Mouse (Mus musculus) midbrain, postnatal 0 days (tissue): ENCODE data around the gene Ifi35. TPM values are rescaled to one million over a fixed set of nuclear protein-coding genes. Genes with fewer than 3 reads are reported as not detected.
"Not testable (repeated sequence)": the region's sequence is repeated elsewhere in the genome, so short reads cannot be mapped to it uniquely, and the experiment has no call there.

Experiments used
- ATAC-seq: fragments of 200-750 bp; cut with Nextera tagmentation; 2 replicates; pipeline ENCODE4 v1.8.0; 2017; ENCODE audit warnings: moderate number of reproducible peaks, mild to moderate bottlenecking, moderate TSS enrichment, moderate library complexity; ENCODE audit not compliant: low FRiP score
- DNase-seq: peaks from one replicate; pipeline ENCODE4 v3.0.0-alpha.2; 2015; ENCODE audit warnings: low spot score
- H3K27ac ChIP-seq: fragments of 300-500 bp; sonication (generic); 2 replicates; pipeline ENCODE4 v1.5.1; 2014; ENCODE audit warnings: low read depth, mild to moderate bottlenecking, low read length, mixed read lengths
- H3K27me3 ChIP-seq: fragments of 300-500 bp; sonication (generic); 2 replicates; pipeline ENCODE4 v1.6.1; 2014; ENCODE audit warnings: low read length, control low read depth, mixed read lengths; ENCODE audit not compliant: insufficient read depth
- H3K36me3 ChIP-seq: fragments of 300-500 bp; sonication (generic); 2 replicates; pipeline ENCODE4 v1.6.1; 2014; ENCODE audit warnings: low read length, control low read depth, mixed read lengths; ENCODE audit not compliant: insufficient read depth
- H3K4me1 ChIP-seq: fragments of 300-500 bp; sonication (generic); 2 replicates; pipeline ENCODE4 v1.6.1; 2014; ENCODE audit warnings: mild to moderate bottlenecking, control low read depth, antibody characterized with exemption, low read length, mixed read lengths; ENCODE audit not compliant: insufficient read depth
- H3K4me2 ChIP-seq: fragments of 300-500 bp; sonication (generic); 2 replicates; pipeline ENCODE4 v1.6.1; 2014; ENCODE audit warnings: low read depth, mild to moderate bottlenecking, low read length, mixed read lengths; ENCODE audit not compliant: poor library complexity, severe bottlenecking
- H3K4me3 ChIP-seq: fragments of 300-500 bp; sonication (generic); 2 replicates; pipeline ENCODE4 v1.5.1; 2014; ENCODE audit warnings: low read depth, mild to moderate bottlenecking, low read length, moderate library complexity
- H3K9ac ChIP-seq: fragments of 300-500 bp; sonication (generic); replicated peaks from 2 replicates; pipeline ENCODE4 v1.6.1; 2014; ENCODE audit warnings: mild to moderate bottlenecking, low read length, moderate library complexity, mixed read lengths; ENCODE audit not compliant: poor library complexity, severe bottlenecking
- H3K9me3 ChIP-seq: fragments of 300-500 bp; sonication (generic); 2 replicates; pipeline ENCODE4 v1.6.1; 2016; ENCODE audit warnings: low read length, control low read depth
- CTCF ChIP-seq: IDR thresholded peaks from 2 replicates; pipeline ENCODE4 v1.5.1; 2016; ENCODE audit warnings: antibody characterized with exemption, mild to moderate bottlenecking
- WGBS: fragments of 180-500 bp; shearing (Covaris S2); extraction: QIAGEN DNeasy Blood & Tissue Kit; methylation state at CpG from one replicate; pipeline ENCODE4 v1.1.7; 2014; 5-methylcytosine and 5-hydroxymethylcytosine counted together
- polyA plus RNA-seq: library from polyadenylated mRNA; unstranded; fragments of >200 nt; fragmentation: Nextera tagmentation; extraction: Ambion mirVana; gene quantifications from 2 replicates; pipeline ENCODE4 v1.2.1, GENCODE M21; 2015
- total RNA-seq: library from RNA; depleted of rRNA; stranded (reverse); fragments of >200 nt; gene quantifications from 2 replicates; pipeline ENCODE4 v1.2.3, GENCODE M21; 2014

Gene Ifi35
- total and polyA plus RNA-seq, 2 experiments from 2014 or later = 3.3 to 4.5 TPM

DNA sequence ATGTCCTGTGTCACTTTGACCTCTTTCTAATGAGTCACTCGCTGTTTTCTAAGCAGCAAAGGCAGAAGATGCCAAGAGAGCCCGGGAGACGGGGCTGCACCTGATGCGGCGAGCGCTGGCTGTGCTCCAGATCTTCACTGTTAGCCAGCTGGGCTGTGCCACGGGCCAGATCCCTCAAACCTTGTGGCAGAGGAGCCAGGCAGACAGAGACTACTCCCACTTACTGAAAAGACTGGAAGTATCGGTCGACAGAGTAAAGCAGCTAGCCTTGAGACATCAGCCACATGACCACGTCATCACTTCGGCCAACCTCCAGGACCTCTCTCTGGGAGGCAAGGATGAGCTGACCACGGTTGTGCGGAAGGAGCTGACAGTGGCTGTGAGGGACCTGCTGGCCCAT, 14.8 kb upstream of the Ifi35 start:
- Histone ChIP-seq H3K36me3 (peaks cover 48% of the 10 kb centered on the region), H3K4me1 (no peaks in the 10 kb centered on the region), H3K27me3 (no peaks in the 10 kb centered on the region), H3K4me3 (no peak overlapping the region), H3K4me2 (no peak overlapping the region), H3K27ac (no peak overlapping the region; the same call in 1 of the 2 replicates), H3K9me3 (no peaks in the 10 kb centered on the region), H3K9ac (no peak overlapping the region)
- no peak for ATAC-seq
- peak; percentile 41 for DNase-seq
- 92% methylated on average over 13 of the region's 13 CpGs for WGBS
- TF ChIP-seq CTCF = no peak

DNA sequence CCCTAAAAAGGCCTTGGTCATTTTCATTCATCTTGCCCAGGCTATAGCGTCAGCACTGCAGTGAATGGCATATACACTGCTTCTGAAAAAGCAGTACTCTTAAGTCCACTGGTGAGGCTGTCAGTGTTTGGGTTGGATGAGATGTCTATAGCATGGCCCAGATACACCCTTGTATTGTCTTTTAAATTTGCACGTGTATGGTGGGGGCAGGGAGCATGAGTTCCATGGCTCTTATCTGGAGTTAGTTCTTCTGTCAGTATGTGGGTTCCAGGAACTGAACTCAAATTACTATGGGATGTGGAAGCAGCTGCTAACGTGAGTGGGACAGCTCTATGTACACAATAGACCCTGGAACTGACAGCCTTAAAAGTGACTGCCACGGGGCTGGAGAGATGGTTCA, 12.4 kb upstream of the Ifi35 start:
- Histone ChIP-seq H3K36me3 (peaks cover 41% of the 10 kb centered on the region), H3K27me3 (no peaks in the 10 kb centered on the region), H3K4me1 (no peaks in the 10 kb centered on the region), H3K4me3 (no peak overlapping the region), H3K9ac (no peak overlapping the region), H3K9me3 (no peaks in the 10 kb centered on the region), H3K27ac (no peak overlapping the region), H3K4me2 (no peak overlapping the region)
- ATAC-seq (no peak), DNase-seq (no peak)
- no peak for TF ChIP-seq CTCF
- WGBS = 80% methylated on average over 4 of the region's 4 CpGs

DNA sequence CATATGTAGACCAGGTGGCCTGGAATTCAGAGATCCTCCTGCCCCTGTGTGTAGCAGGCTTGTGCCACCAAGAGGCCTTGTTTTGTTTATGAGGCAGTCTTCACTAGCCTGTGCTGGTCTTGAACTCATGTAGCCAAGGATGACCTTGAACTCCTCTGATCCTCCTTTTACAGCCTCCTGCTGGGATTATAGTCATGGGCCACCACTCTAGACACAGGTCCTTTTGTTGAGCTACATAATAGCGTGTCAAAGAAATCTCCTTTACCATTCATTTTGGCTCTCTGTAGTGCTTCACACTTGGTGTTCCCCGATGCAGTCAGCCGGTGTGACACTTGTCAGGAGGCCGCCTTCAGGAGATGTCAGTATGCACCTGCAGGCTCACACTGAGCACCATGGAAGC, 11.3 kb upstream of the Ifi35 start:
- no peak overlapping the region for H3K9ac ChIP-seq
- no peak for ATAC-seq
- DNase-seq = no peak
- H3K27me3 ChIP-seq = no peaks in the 10 kb centered on the region
- no peak for TF ChIP-seq CTCF
- no peak overlapping the region for H3K4me3 ChIP-seq
- no peaks in the 10 kb centered on the region for H3K4me1 ChIP-seq
- no peaks in the 10 kb centered on the region for H3K9me3 ChIP-seq
- 31% methylated on average over 4 of the region's 4 CpGs for WGBS
- H3K36me3 ChIP-seq = peaks cover 30% of the 10 kb centered on the region
- H3K4me2 ChIP-seq = no peak overlapping the region
- H3K27ac ChIP-seq = no peak overlapping the region

DNA sequence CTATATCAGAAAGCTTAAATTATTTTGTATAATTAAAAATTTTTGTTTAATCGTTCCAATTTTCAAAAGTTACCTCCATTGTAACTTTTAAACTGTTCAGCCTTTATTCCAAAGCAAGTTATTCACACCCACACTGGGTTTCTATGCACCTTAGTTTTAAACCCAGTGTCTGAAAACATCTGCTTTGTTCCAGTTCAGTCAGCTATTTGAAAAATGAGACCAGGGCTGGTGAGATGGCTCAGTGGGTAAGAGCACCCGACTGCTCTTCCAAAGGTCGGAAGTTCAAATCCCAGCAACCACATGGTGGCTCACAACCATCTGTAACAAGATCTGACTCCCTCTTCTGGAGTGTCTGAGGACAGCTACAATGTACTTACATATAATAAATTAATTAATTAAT, 10.2 kb upstream of the Ifi35 start:
- not testable (repeated sequence) for H3K9me3 ChIP-seq, DNase-seq, H3K4me3 ChIP-seq, H3K4me1 ChIP-seq, H3K9ac ChIP-seq, H3K27me3 ChIP-seq, H3K27ac ChIP-seq, H3K4me2 ChIP-seq, ATAC-seq
- peaks cover 22% of the 10 kb centered on the region for H3K36me3 ChIP-seq
- WGBS = 54% methylated on average over 3 of the region's 3 CpGs

DNA sequence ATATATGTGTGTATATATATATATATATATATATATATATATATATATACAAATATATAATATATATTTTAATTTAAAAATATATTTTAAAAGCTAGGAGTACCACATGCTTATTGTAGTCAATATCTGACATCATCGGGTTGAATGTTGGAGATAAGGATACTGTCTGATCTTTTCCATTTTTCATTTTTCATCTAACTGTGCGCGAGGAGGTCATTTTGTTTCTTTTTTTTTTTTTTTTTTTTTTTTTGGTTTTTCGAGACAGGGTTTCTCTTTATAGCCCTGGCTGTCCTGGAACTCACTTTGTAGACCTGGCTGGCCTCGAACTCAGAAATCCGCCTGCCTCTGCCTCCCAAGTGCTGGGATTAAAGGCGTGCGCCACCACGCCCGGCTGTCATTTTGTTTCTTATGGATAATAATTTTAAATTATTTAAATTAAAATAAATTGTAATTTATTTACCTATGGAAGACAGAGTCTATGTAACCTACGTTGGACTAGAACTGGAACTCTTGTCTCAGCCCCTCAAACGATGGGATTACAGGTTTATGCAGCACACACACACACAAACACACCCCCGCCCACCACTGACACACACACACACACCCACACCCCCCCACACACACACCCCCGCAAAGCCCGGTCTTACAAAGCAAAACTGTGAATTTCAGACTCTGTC, 6.6 kb upstream of the Ifi35 start:
- Histone ChIP-seq H3K4me3 (peak overlapping the region; percentile 16; the same call in 1 of the 2 replicates), H3K36me3 (peaks cover 18% of the 10 kb centered on the region), H3K4me2 (peak overlapping the region; percentile 42)
- not testable (repeated sequence) for ATAC-seq, H3K9ac ChIP-seq, H3K27ac ChIP-seq, DNase-seq, H3K4me1 ChIP-seq, H3K9me3 ChIP-seq, H3K27me3 ChIP-seq
- WGBS = 40% methylated on average over 15 of the region's 15 CpGs

DNA sequence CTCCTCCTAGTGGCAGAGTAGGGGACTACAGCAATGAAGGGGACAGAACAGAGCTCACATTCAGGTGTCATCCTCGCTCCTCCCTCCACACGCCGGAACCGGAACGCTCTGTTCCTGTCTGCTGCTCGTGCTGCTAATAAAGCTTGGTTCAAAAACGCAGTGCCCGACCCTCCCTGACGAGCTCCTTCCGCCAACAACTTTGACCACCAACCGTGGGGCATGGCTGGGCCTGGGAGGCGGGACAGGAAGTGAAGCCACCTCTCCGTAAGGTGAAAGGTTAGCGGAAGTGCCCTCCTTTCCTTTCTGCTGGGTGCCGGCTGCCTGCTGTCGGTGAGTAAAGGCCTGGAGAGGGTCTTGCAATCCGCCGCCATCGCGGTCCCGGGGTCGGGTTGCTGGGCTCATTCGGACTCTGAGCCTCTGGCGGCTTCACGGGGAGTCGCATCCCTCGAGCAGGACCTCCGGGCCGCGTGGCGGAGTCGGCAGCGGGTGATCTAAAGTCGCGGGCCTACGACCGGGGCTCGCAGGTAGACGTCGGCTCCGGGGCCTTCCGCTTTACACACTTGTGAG, 6.0 kb upstream of the Ifi35 start, which contains the start of gene Rpl27:
TSS of gene Rpl27 (plus strand) at position 172 of the 567 bp plus-strand sequence.
- ATAC-seq = peak; percentile 97
- H3K27ac ChIP-seq = peak within 1 kb of the TSS; percentile 91

More for the DNA sequence above, 6.0 kb upstream of the Ifi35 start, which contains the start of gene Rpl27:
- peak; percentile 99 for DNase-seq
- H3K9me3 ChIP-seq = no peaks in the 10 kb centered on the region
- H3K27me3 ChIP-seq = no peaks in the 10 kb centered on the region
- H3K4me2 ChIP-seq = peak within 1 kb of the TSS; percentile 73
- H3K36me3 ChIP-seq = peaks cover 18% of the 10 kb centered on the region
- under 1% methylated on average over 42 of the region's 42 CpGs for WGBS
- H3K4me1 ChIP-seq = 0 out of 2 replicates have a peak, but pooled peaks cover 3% of the 10 kb centered on the region
- peak; percentile 90 for TF ChIP-seq CTCF
- peak within 1 kb of the TSS; percentile 93 for H3K9ac ChIP-seq
- H3K4me3 ChIP-seq = peak within 1 kb of the TSS; percentile 76
